Comparison of ENCODE assay signal across 22 mouse cellular contexts in the genomic region with DNA sequence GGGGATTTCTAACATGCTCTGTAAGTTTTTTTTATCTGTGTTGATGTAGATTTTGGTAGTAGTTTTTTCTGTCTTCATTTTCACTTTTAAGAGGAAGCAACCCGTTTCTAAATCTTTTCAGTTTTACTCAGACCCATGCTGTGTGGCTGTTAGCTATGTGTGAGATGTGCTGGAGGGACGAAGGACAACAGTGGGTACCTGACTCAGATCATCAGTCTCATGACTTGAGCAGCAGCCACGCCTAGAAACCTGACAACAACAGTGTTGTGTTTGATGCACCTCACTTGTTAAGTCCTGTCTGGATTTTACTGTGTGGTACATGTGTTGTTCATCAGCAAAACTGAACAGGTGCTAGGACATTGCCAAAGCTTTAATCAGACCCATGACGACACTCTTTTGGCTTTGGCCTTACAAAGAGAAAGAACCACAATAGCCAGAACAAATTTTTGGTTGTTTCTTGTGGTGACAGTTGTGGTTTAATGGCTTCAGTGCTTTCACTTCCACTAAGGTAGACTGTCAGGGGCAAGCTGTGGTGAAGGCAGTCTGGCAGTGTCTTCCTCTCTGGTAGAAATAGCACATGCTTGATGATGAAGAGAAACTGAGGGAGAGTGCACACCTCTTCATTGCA. TPM values are rescaled to one million over a fixed set of nuclear protein-coding genes. Genes with fewer than 3 reads are reported as not detected.
DNase-seq lines count a peak whose midpoint lies in the region; ATAC-seq and TF ChIP-seq lines count a peak whose summit lies in the region.
"Had no signal": no experiment of that assay in that cellular context is flagged by ENCODE, and none has a peak within 500 bp of the region (broad histone marks: within the 10 kb centered on the region; RNA-seq: fewer than 3 reads in every experiment).

No protein-coding gene starts in this region.

- no peak overlapping the region for H3K4me3 ChIP-seq in spleen, adult 2 months (ENCODE audit: extremely low read depth, insufficient read depth, insufficient read length)
- no peak overlapping the region for H3K4me3 ChIP-seq in ES-E14 (ENCODE audit: insufficient read depth in 1 of 2, low read depth in 1 of 2, low read length in 2 of 2, poor library complexity in 1 of 2, severe bottlenecking in 1 of 2)
- H3K4me3 ChIP-seq in megakaryocyte, embryonic 14.5 days (replicated peaks) = peak overlapping the region; percentile 25
- no peak overlapping the region for H3K4me3 ChIP-seq in kidney, embryonic 15.5 days (replicated peaks)
- H3K4me3 ChIP-seq: erythroblast, embryonic 14.5 days; forebrain, embryonic 15.5 days; heart, embryonic 10.5 days; stomach, embryonic 15.5 days had no signal

- no peak for TF ChIP-seq CTCF in spleen, adult 2 months (IDR thresholded peaks at IDR 0.05; ENCODE audit: extremely low read depth, insufficient read depth, insufficient read length, insufficient replicate concordance)

- ATAC-seq in kidney, embryonic 15.5 days (replicated peaks; ENCODE audit: low FRiP score) = no peak
- ATAC-seq: forebrain, embryonic 15.5 days; lung, postnatal 0 days had no signal

- H3K4me2 ChIP-seq in kidney, embryonic 15.5 days = no peak overlapping the region
- H3K4me2 ChIP-seq: forebrain, embryonic 15.5 days; hindbrain, embryonic 14.5 days; liver, embryonic 11.5 days; midbrain, embryonic 11.5 days; stomach, embryonic 15.5 days had no signal

- peak; percentile 34 to 75 for DNase-seq in spleen, adult 2 months (ENCODE audit: low read depth in 1 of 2, low spot score in 2 of 2)
- no peak for DNase-seq in spleen, postnatal 14 days (ENCODE audit: low spot score in 2 of 2)
- DNase-seq in ES-E14 (ENCODE audit: low read depth, low spot score) = no peak
- no peak for DNase-seq in urinary bladder, postnatal 36 days (ENCODE audit: low spot score in 2 of 2)
- DNase-seq in urinary bladder, adult 2 months (ENCODE audit: low spot score) = no peak
- DNase-seq in Muller cell, postnatal 12 days (ENCODE audit: inconsistent ontology term) = no peak
- DNase-seq: adrenal gland, postnatal 14 days; cerebellum, adult 9-10 months; heart, postnatal 14 days; kidney, adult 8-10 months; kidney, postnatal 4 days; thymus, postnatal 14 days had no signal

- H3K27me3 ChIP-seq in spleen, adult 2 months (ENCODE audit: control insufficient read depth, insufficient read depth, low read length) = no peaks in the 10 kb centered on the region
- H3K27me3 ChIP-seq in megakaryocyte, embryonic 14.5 days (replicated peaks) = no peaks in the 10 kb centered on the region
- no peaks in the 10 kb centered on the region for H3K27me3 ChIP-seq in kidney, embryonic 15.5 days
- H3K27me3 ChIP-seq: forebrain, embryonic 15.5 days; stomach, embryonic 15.5 days had no signal

- no peak overlapping the region for H3K9ac ChIP-seq in ES-E14 (ENCODE audit: insufficient read depth, low read depth, low read length, poor library complexity, severe bottlenecking)
- no peak overlapping the region for H3K9ac ChIP-seq in kidney, embryonic 15.5 days
- H3K9ac ChIP-seq: forebrain, embryonic 15.5 days; hindbrain, embryonic 14.5 days; stomach, embryonic 15.5 days had no signal

- peak overlapping the region; percentile 91 for H3K27ac ChIP-seq in spleen, adult 2 months (ENCODE audit: insufficient read depth, low read length)
- peak overlapping the region; percentile 54; the same call in 1 of the 2 replicates for H3K27ac ChIP-seq in ES-E14 (ENCODE audit: insufficient read depth, low read depth, low read length, poor library complexity, severe bottlenecking)
- no peak overlapping the region for H3K27ac ChIP-seq in kidney, embryonic 15.5 days
- H3K27ac ChIP-seq: forebrain, embryonic 15.5 days; heart, embryonic 10.5 days; hindbrain, embryonic 14.5 days; stomach, embryonic 15.5 days had no signal

- no peaks in the 10 kb centered on the region for H3K36me3 ChIP-seq in spleen, adult 2 months (ENCODE audit: control insufficient read depth, insufficient read depth, low read length)
- H3K36me3 ChIP-seq in ES-E14 (ENCODE audit: control insufficient read depth, insufficient read depth, low read length, poor library complexity, severe bottlenecking) = no peaks in the 10 kb centered on the region; the same call in 1 of the 2 replicates
- no peaks in the 10 kb centered on the region for H3K36me3 ChIP-seq in megakaryocyte, embryonic 14.5 days (replicated peaks; ENCODE audit: low read length)
- no peaks in the 10 kb centered on the region for H3K36me3 ChIP-seq in kidney, embryonic 15.5 days
- H3K36me3 ChIP-seq: forebrain, embryonic 15.5 days; stomach, embryonic 15.5 days had no signal

- no peak for TF ChIP-seq POLR2A in spleen, adult 2 months (IDR thresholded peaks at IDR 0.05; ENCODE audit: low read depth, low read length)

- in situ Hi-C loops in ES-E14 (cut with MboI; ENCODE audit: low sequenced_read_pairs in 2 of 2, unreplicated experiment in 2 of 2) = no loop called here

- 10% methylated on average over 4 of the region's 4 CpGs for WGBS in spleen, adult 2 months
- WGBS in kidney, embryonic 15.5 days = 88% methylated on average over 4 of the region's 4 CpGs

- peaks cover 47% of the 10 kb centered on the region for H3K4me1 ChIP-seq in spleen, adult 2 months (ENCODE audit: control insufficient read depth, insufficient read depth, insufficient read length)
- peaks cover 13 to 25% of the 10 kb centered on the region in 2 experiments for H3K4me1 ChIP-seq in ES-E14 (ENCODE audit: control insufficient read depth in 2 of 2, insufficient read depth in 2 of 2, low read length in 2 of 2, poor library complexity in 1 of 2)
- peaks cover 18% of the 10 kb centered on the region for H3K4me1 ChIP-seq in megakaryocyte, embryonic 14.5 days
- H3K4me1 ChIP-seq in kidney, embryonic 15.5 days = peaks cover 20% of the 10 kb centered on the region

- H3K9me3 ChIP-seq in ES-E14 (ENCODE audit: control insufficient read depth, insufficient read depth, low read depth, low read length) = no peaks in the 10 kb centered on the region
- no peaks in the 10 kb centered on the region for H3K9me3 ChIP-seq in megakaryocyte, embryonic 14.5 days
- H3K9me3 ChIP-seq in kidney, embryonic 15.5 days (replicated peaks) = no peaks in the 10 kb centered on the region
- H3K9me3 ChIP-seq: forebrain, embryonic 15.5 days; heart, embryonic 10.5 days; stomach, embryonic 15.5 days had no signal

TF ChIP-seq in ES-E14, 5 proteins besides CTCF, POLR2A, EP300 and RAD21:
- TF ChIP-seq MAFK (IDR thresholded peaks at IDR 0.05; ENCODE audit: insufficient read depth, low read depth, low read length) (no peak), HCFC1 (IDR thresholded peaks at IDR 0.05; ENCODE audit: borderline replicate concordance, insufficient read depth, low read length) (no peak), ZC3H11A (IDR thresholded peaks at IDR 0.05; ENCODE audit: borderline replicate concordance, low read depth, low read length) (no peak), ZNF384 (IDR thresholded peaks at IDR 0.05; ENCODE audit: low read depth, low read length) (no peak), CHD2 (IDR thresholded peaks at IDR 0.05; ENCODE audit: low read depth, low read length) (no peak)

RNA-seq across cellular contexts. Expression of gene Dip2b, which starts 22.2 kb away (rescaled TPM):
- 12.2 and 13.6 TPM in 2 replicates for polyA plus RNA-seq in spleen, adult 2 months (2012; rRNA removed)
- 18.6 and 21.1 TPM in 2 replicates for total RNA-seq in ES-E14 (2012; rRNA removed)
- 0.46 TPM in 1 of 2 replicates, not detected in the other for polyA plus RNA-seq in megakaryocyte, embryonic 14.5 days (2012; ENCODE audit: insufficient read depth, low replicate concordance)
- 13.5 and 14.7 TPM in 2 replicates for polyA plus RNA-seq in urinary bladder, adult 2 months (2012; rRNA removed)
- 10.4 and 11.6 TPM in 2 replicates for polyA plus RNA-seq in kidney, embryonic 15.5 days (2015; fragmentation: Nextera tagmentation; extraction: Ambion mirVana)

Comparison
In these comparisons a context has a peak if more than half of its experiments do, and no peak if none do; other contexts are left out.
1. DNase-seq: peak in spleen, adult 2 months (2 of 2); none in spleen, postnatal 14 days (0 of 2), ES-E14 (single experiment), urinary bladder, postnatal 36 days (0 of 2), urinary bladder, adult 2 months (single experiment) and Muller cell, postnatal 12 days (single experiment).